Mouse (Mus musculus) midbrain, embryonic 16.5 days (tissue): ENCODE measurements at regions not wholly inside any gene's neighbourhood (a gene's known extent, or its start where the extent isn't known, plus 50 kb on each side); places are given as distances from the start of the nearest gene placed in this dataset.

ENCODE experiments used
- ATAC-seq: fragments of 200-750 bp; cut with Nextera tagmentation; 2 replicates; pipeline ENCODE4 v1.8.0; 2017; ENCODE audit warnings: moderate TSS enrichment
- H3K27ac ChIP-seq: fragments of 300-500 bp; sonication (generic); 2 replicates; pipeline ENCODE4 v1.5.1; 2014; ENCODE audit warnings: mild to moderate bottlenecking, low read length, mixed read lengths
- H3K27me3 ChIP-seq: fragments of 300-500 bp; sonication (generic); 2 replicates; pipeline ENCODE4 v1.6.1; 2014; ENCODE audit warnings: low read depth, low read length, mixed read lengths; ENCODE audit not compliant: control insufficient read depth, insufficient read depth
- H3K36me3 ChIP-seq: fragments of 300-500 bp; sonication (generic); 2 replicates; pipeline ENCODE4 v1.6.1; 2014; ENCODE audit warnings: mild to moderate bottlenecking, low read length, moderate library complexity, mixed read lengths; ENCODE audit not compliant: control insufficient read depth, insufficient read depth
- H3K4me1 ChIP-seq: fragments of 300-500 bp; sonication (generic); 2 replicates; pipeline ENCODE4 v1.6.1; 2014; ENCODE audit warnings: mild to moderate bottlenecking, low read length, mixed read lengths; ENCODE audit not compliant: control insufficient read depth, insufficient read depth
- H3K4me2 ChIP-seq: fragments of 300-500 bp; sonication (generic); 2 replicates; pipeline ENCODE4 v1.6.1; 2014; ENCODE audit warnings: mild to moderate bottlenecking, low read length, mixed read lengths
- H3K4me3 ChIP-seq: fragments of 300-500 bp; sonication (generic); 2 replicates; pipeline ENCODE4 v1.5.1; 2014; ENCODE audit warnings: low read depth, mild to moderate bottlenecking, low read length, moderate library complexity, mixed read lengths
- H3K9ac ChIP-seq: fragments of 300-500 bp; sonication (generic); 2 replicates; pipeline ENCODE4 v1.6.1; 2014; ENCODE audit warnings: low read depth, low read length, mixed read lengths
- H3K9me3 ChIP-seq: fragments of 300-500 bp; sonication (generic); replicated peaks from 2 replicates; pipeline ENCODE4 v1.6.1; 2014; ENCODE audit warnings: mild to moderate bottlenecking, low read length, mixed read lengths; ENCODE audit not compliant: control insufficient read depth, poor library complexity, severe bottlenecking
- WGBS: fragments of 180-500 bp; shearing (Covaris S2); extraction: QIAGEN DNeasy Blood & Tissue Kit; methylation state at CpG from one replicate; pipeline ENCODE4 v1.1.7; 2014; 5-methylcytosine and 5-hydroxymethylcytosine counted together

- Histone ChIP-seq H3K4me1 (no peaks in the 10 kb centered on the region), H3K4me2 (no peak overlapping the region), H3K27me3 (no peaks in the 10 kb centered on the region), H3K4me3 (no peak overlapping the region), H3K36me3 (no peaks in the 10 kb centered on the region), H3K27ac (no peak overlapping the region), H3K9ac (no peak overlapping the region), H3K9me3 (no peaks in the 10 kb centered on the region)
- no peak for ATAC-seq
- WGBS: 49% methylated on average over 7 of the region's 7 CpGs
Observed at GRCm38 (mm10) chr14:25354288-25354850, 104.6 kb upstream of the Zmiz1 start.

DNA sequence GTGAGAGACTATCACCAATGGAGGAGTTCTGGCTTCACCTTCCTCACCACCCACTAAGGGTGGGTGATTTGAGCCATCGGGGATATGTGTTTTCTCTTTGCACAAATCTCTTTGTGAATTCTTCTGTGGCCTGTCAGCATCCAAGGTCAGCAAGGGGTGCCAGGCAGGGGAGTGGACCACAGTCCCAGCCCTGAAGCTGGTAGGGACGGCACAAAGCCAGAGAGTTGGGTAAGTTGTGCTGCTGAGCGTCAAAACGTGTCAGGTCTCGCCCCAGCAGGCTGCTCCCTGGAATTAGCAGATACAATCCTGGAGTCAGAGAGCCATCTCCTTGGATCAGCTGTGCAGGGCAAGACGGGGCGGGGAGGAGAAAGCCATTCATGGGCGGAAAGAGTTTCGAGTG is 101.2 kb upstream of the Zmiz1 start:
- Histone ChIP-seq H3K9ac (no peak overlapping the region), H3K27me3 (no peaks in the 10 kb centered on the region), H3K9me3 (no peaks in the 10 kb centered on the region), H3K36me3 (no peaks in the 10 kb centered on the region), H3K27ac (no peak overlapping the region), H3K4me2 (no peak overlapping the region), H3K4me1 (0 out of 2 replicates have a peak, but pooled peaks cover under 1% of the 10 kb centered on the region), H3K4me3 (no peak overlapping the region)
- ATAC-seq: no peak
- WGBS: 88% methylated on average over 9 of the region's 9 CpGs

DNA sequence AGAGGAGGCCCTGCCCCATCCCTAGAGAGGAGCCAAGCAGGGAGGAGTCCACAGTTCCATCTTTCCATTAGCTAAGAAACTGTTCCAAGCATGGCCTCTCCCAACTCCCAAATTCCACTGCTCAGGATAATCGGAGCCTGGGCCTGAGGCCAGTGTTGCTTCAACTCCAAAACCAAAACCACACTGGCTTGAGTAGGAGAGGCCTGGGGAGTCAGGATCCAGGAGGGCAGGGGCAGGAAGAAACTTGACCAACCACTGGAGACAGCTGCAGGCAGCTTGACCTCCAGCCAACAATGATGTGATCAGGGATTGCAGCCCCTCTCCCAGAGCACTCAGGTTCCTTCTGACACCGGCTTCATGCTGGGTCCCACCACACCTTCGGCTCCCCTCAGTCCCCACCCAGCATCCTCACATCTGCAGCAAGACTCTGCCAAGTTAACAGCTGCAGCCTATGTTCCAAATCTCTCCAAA is 99.1 kb upstream of the Zmiz1 start:
- Histone ChIP-seq H3K4me2 (no peak overlapping the region), H3K27ac (no peak overlapping the region), H3K9me3 (no peaks in the 10 kb centered on the region), H3K27me3 (no peaks in the 10 kb centered on the region), H3K4me1 (peaks cover 4% of the 10 kb centered on the region; the same call in 1 of the 2 replicates), H3K9ac (no peak overlapping the region), H3K36me3 (no peaks in the 10 kb centered on the region), H3K4me3 (no peak overlapping the region)
- WGBS: 91% methylated on average over 3 of the region's 3 CpGs
- no peak for ATAC-seq

GRCm38 (mm10) chr14:25360726-25361125 is 98.3 kb upstream of the Zmiz1 start:
- WGBS: 76% methylated on average over 9 of the region's 9 CpGs
- Histone ChIP-seq H3K4me3 (no peak overlapping the region), H3K4me1 (peaks cover 4% of the 10 kb centered on the region; the same call in 1 of the 2 replicates), H3K9ac (no peak overlapping the region), H3K27me3 (no peaks in the 10 kb centered on the region), H3K36me3 (no peaks in the 10 kb centered on the region), H3K27ac (no peak overlapping the region), H3K9me3 (no peaks in the 10 kb centered on the region), H3K4me2 (no peak overlapping the region)
- no peak for ATAC-seq

- H3K9ac ChIP-seq: no peak overlapping the region
- no peak overlapping the region for H3K4me3 ChIP-seq
- H3K36me3 ChIP-seq: no peaks in the 10 kb centered on the region
- H3K27me3 ChIP-seq: no peaks in the 10 kb centered on the region
- no peak for ATAC-seq
- H3K27ac ChIP-seq: no peak overlapping the region
- H3K9me3 ChIP-seq: no peaks in the 10 kb centered on the region
- H3K4me2 ChIP-seq: no peak overlapping the region
- H3K4me1 ChIP-seq: peaks cover 8% of the 10 kb centered on the region; the same call in 1 of the 2 replicates
- 63% methylated on average over 3 of the region's 3 CpGs for WGBS
Observed at GRCm38 (mm10) chr14:25361129-25361528, 97.9 kb upstream of the Zmiz1 start.

DNA sequence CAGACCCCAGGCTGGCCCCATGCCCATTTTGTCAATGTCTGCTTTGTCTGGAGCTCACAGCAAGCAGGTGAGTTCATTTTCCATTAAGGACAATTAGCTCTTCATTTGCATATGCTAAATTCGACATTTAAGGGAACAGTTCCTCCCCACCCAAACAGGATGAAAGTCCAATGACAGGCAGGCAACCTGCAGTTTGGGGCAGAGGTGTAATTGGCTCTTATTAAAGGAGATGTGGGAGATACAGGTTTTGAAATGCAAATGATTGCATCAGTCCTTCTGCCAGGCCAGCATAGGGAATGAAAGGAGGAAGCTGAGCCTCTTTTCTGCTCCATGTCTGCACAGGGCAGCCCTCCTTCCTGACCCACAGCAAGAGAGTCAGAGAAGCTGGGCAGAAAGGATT is 96.2 kb upstream of the Zmiz1 start:
- ATAC-seq: no peak

DNA sequence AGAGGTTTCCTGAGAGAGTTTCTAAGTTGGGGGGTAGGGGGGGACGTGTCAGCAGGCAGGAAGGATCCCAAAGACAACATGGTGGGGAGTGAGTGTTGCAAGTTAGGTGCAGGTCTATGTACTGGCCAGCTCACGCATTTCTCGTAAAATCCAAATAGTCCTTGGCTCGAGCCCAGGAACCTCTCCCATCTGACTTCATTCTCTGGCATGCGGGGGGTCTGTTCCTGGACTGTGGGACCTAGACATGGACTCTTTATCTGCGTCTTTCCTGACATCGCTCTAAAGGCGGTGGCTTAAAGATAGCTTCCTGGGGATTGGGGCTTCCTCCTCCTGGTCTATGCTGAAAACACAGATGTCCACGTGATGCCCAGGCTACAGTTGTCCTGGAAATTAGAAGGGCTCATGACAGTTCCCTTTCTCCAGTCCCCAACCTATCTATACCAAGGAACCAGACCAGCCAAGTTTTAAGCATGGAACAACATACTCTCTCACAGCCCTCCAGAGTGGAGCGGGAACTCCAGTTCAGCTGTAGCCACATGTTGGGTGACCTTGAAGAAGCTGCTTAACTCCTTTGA is 93.7 kb upstream of the Zmiz1 start:
- ATAC-seq: no peak
- WGBS: 85% methylated on average over 10 of the region's 10 CpGs

More for the DNA sequence above, 96.2 kb upstream of the Zmiz1 start:
- H3K9me3 ChIP-seq: no peaks in the 10 kb centered on the region
- no peaks in the 10 kb centered on the region for H3K27me3 ChIP-seq
- H3K4me1 ChIP-seq: peaks cover 8% of the 10 kb centered on the region; the same call in 1 of the 2 replicates
- no peak overlapping the region for H3K9ac ChIP-seq
- WGBS: 15% methylated on average over 1 of the region's 1 CpGs
- H3K4me3 ChIP-seq: no peak overlapping the region
- H3K27ac ChIP-seq: no peak overlapping the region
- no peaks in the 10 kb centered on the region for H3K36me3 ChIP-seq
- no peak overlapping the region for H3K4me2 ChIP-seq

GRCm38 (mm10) chr14:25366009-25366408 is 93.0 kb upstream of the Zmiz1 start:
- H3K9me3 ChIP-seq: no peaks in the 10 kb centered on the region
- H3K4me3 ChIP-seq: no peak overlapping the region
- H3K4me1 ChIP-seq: peaks cover 8% of the 10 kb centered on the region; the same call in 1 of the 2 replicates
- H3K27ac ChIP-seq: no peak overlapping the region
- H3K27me3 ChIP-seq: no peaks in the 10 kb centered on the region
- no peak overlapping the region for H3K4me2 ChIP-seq
- WGBS: 81% methylated on average over 5 of the region's 5 CpGs
- H3K9ac ChIP-seq: no peak overlapping the region
- H3K36me3 ChIP-seq: no peaks in the 10 kb centered on the region
- no peak for ATAC-seq

More for the DNA sequence above, 93.7 kb upstream of the Zmiz1 start:
- Histone ChIP-seq H3K9me3 (no peaks in the 10 kb centered on the region), H3K27ac (no peak overlapping the region), H3K4me1 (peaks cover 8% of the 10 kb centered on the region; the same call in 1 of the 2 replicates), H3K9ac (no peak overlapping the region), H3K4me3 (no peak overlapping the region), H3K27me3 (no peaks in the 10 kb centered on the region), H3K36me3 (no peaks in the 10 kb centered on the region), H3K4me2 (no peak overlapping the region)

DNA sequence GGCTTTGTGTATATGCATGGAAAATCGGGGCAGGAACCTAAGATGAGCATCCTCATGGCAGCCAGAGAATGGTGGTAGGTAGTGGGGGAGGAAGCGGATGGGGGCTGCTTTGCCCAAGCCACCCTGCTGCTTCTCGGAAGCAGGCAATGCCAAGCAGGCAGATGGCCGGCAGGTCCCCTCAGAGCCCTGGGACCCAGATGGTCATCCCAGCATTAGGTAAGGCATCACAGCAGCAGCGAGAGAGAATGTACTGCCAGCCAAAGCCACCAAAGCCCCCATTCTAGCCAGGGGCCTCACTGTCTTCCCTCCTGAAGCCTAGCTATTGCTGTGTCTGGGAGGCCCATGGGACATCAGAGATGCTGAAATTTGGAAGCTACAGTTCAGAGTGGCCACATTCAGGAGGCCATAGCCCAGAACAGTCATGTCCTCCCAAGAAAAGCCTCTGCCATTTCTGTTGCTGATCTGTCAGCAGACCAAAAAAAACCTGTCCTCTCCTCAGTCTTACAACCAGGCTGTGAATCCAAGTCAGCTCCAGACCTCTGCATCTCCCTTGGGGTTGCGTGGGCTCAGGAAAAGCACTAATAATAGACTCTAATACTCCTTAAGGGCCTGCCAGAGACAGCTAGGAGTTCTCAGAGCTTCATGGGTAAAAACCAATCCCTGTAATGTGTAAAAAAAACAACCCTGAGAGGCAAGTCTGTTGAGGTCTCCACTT is 88.5 kb upstream of the Zmiz1 start:
- Histone ChIP-seq H3K4me1 (peaks cover 10% of the 10 kb centered on the region), H3K9ac (no peak overlapping the region), H3K27ac (0 out of 2 replicates have a peak overlapping the region, but pooled peaks have one; percentile 69), H3K27me3 (no peaks in the 10 kb centered on the region), H3K4me3 (no peak overlapping the region), H3K36me3 (no peaks in the 10 kb centered on the region), H3K9me3 (no peaks in the 10 kb centered on the region), H3K4me2 (no peak overlapping the region)
- WGBS: 60% methylated on average over 6 of the region's 6 CpGs
- ATAC-seq: no peak
